In genomic region chr8:87708127-87708637, GRCm38 (mm10) we compare ENCODE assay signal across 8 mouse cellular contexts.
DNase-seq lines count a peak whose midpoint lies in the region; ATAC-seq lines count a peak whose summit lies in the region.

No protein-coding gene starts in this region.

- H3K27me3 ChIP-seq in liver, embryonic 12.5 days (replicated peaks) = 0 out of 2 replicates have a peak, but pooled peaks cover 7% of the 10 kb centered on the region
- H3K27me3 ChIP-seq in midbrain, embryonic 10.5 days (ENCODE audit: low read depth, poor library complexity, severe bottlenecking) = no peaks in the 10 kb centered on the region

- ATAC-seq in liver, embryonic 12.5 days = no peak

- H3K9ac ChIP-seq in liver, embryonic 12.5 days = no peak overlapping the region

- H3K9me3 ChIP-seq in liver, embryonic 12.5 days (replicated peaks) = no peaks in the 10 kb centered on the region
- no peaks in the 10 kb centered on the region for H3K9me3 ChIP-seq in midbrain, embryonic 10.5 days (replicated peaks)

- H3K36me3 ChIP-seq in liver, embryonic 12.5 days = no peaks in the 10 kb centered on the region
- no peaks in the 10 kb centered on the region for H3K36me3 ChIP-seq in midbrain, embryonic 10.5 days

- no peaks in the 10 kb centered on the region for H3K4me1 ChIP-seq in liver, embryonic 12.5 days
- peaks cover 64% of the 10 kb centered on the region for H3K4me1 ChIP-seq in midbrain, embryonic 10.5 days

- H3K27ac ChIP-seq in liver, embryonic 12.5 days = no peak overlapping the region
- H3K27ac ChIP-seq in midbrain, embryonic 10.5 days (replicated peaks) = peak overlapping the region; percentile 80

- WGBS in liver, embryonic 12.5 days (ENCODE audit: insufficient replicate concordance) = 21% methylated on average over 11 of the region's 11 CpGs
- 22% methylated on average over 11 of the region's 11 CpGs for WGBS in midbrain, embryonic 10.5 days

- H3K4me3 ChIP-seq in liver, embryonic 12.5 days = no peak overlapping the region
- H3K4me3 ChIP-seq in midbrain, embryonic 10.5 days = no peak overlapping the region

- peak; percentile 13 for DNase-seq in liver
- DNase-seq in forelimb bud, embryonic 11.5 days (ENCODE audit: low read depth, low spot score) = peak; percentile 32
- DNase-seq in midbrain, embryonic 10.5 days (ENCODE audit: low spot score) = no peak
- DNase-seq in thymus, postnatal 10 days (ENCODE audit: low spot score in 2 of 2) = peak; percentile 23 to 24
- no peak for DNase-seq in frontal cortex, adult 2 months (ENCODE audit: extremely low spot score in 1 of 2, low spot score in 1 of 2)
- no peak for DNase-seq in ovary, postnatal 14 days (ENCODE audit: low spot score)
- DNase-seq in ovary, postnatal 10 days (ENCODE audit: low spot score) = no peak

- no peak overlapping the region for H3K4me2 ChIP-seq in liver, embryonic 12.5 days

Comparison
In these comparisons a context has a peak if more than half of its experiments do, and no peak if none do; other contexts are left out.
1. DNase-seq: peak in liver (single experiment), forelimb bud, embryonic 11.5 days (single experiment) and thymus, postnatal 10 days (2 of 2); none in midbrain, embryonic 10.5 days (single experiment), frontal cortex, adult 2 months (0 of 2), ovary, postnatal 14 days (single experiment) and ovary, postnatal 10 days (single experiment).